Mouse (Mus musculus): Measurements from ENCODE around the gene Pdzrn3. TPM values are rescaled to one million over a fixed set of nuclear protein-coding genes. Genes with fewer than 3 reads are reported as not detected.

The Pdzrn3 gene
- polyA plus RNA-seq, 1 experiment from 2014 or later = 22.7 TPM

DNA sequence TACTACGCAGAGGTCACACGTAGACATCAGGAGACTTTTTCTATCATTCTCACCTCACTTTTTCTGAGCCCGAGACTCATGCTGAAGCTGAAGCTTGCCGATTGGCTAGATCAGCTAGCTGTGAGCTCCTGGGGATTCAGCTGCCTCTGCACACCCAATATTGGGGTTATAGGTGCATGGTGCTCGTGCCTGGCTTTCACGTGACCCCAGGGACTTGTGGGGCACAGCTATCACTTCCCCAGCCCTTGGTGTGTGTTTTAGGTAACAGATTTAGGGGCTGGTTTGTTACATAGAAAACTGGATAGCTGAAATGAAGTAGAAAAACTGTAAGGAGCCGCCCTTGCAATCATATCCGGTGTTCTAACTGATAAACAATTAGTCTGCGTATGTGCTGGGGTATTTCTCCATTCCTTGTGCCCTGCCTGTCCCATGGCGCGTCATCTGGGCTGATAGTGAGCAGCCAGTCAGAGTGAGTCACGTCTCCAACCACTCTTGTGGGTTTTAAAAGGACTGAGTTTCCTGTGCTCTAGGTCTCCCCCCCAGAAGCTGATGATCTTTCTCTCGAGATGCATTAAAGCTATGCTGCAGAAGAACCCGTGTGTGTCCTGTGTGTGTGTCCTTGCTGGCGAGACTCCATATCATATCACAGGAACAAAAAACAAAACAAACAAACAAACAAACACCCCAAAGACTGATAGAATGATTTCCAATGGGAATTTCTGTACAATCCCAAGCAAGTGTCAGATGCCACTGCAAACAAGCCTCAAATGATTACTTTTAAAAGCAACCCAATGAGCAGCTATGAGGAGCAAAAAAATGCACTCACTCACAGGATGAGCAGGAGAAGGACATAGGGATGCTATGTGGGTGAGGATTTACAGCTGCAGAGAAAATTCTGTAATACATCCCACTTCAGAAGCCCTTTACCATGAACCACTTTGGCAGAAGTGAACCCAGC lies 79.9 kb downstream of the Pdzrn3 start:
- WGBS = 94% methylated on average over 15 of the region's 15 CpGs
- H3K4me3 ChIP-seq (replicated peaks) = no peak overlapping the region
- H3K9ac ChIP-seq (replicated peaks) = no peak overlapping the region
- H3K27me3 ChIP-seq = no peaks in the 10 kb centered on the region
- H3K4me2 ChIP-seq (replicated peaks) = no peak overlapping the region
- no peak for ATAC-seq
- H3K4me1 ChIP-seq (replicated peaks) = peaks cover 3% of the 10 kb centered on the region; the same call in 1 of the 2 replicates
- H3K27ac ChIP-seq = no peak overlapping the region
- no peaks in the 10 kb centered on the region for H3K36me3 ChIP-seq
- no peaks in the 10 kb centered on the region for H3K9me3 ChIP-seq

GRCm38 (mm10) chr6:101296997-101297396 lies 80.7 kb downstream of the Pdzrn3 start:
- H3K4me1 ChIP-seq (replicated peaks) = peaks cover 3% of the 10 kb centered on the region; the same call in 1 of the 2 replicates
- WGBS = 86% methylated on average over 8 of the region's 8 CpGs
- H3K9ac ChIP-seq (replicated peaks) = no peak overlapping the region
- no peak overlapping the region for H3K27ac ChIP-seq
- no peak for ATAC-seq
- H3K9me3 ChIP-seq = no peaks in the 10 kb centered on the region
- H3K4me2 ChIP-seq (replicated peaks) = no peak overlapping the region
- no peak overlapping the region for H3K4me3 ChIP-seq (replicated peaks)
- H3K36me3 ChIP-seq = no peaks in the 10 kb centered on the region
- H3K27me3 ChIP-seq = no peaks in the 10 kb centered on the region

- WGBS = 68% methylated on average over 8 of the region's 8 CpGs
Observed at GRCm38 (mm10) chr6:101296280-101296679, 81.4 kb downstream of the Pdzrn3 start.

DNA sequence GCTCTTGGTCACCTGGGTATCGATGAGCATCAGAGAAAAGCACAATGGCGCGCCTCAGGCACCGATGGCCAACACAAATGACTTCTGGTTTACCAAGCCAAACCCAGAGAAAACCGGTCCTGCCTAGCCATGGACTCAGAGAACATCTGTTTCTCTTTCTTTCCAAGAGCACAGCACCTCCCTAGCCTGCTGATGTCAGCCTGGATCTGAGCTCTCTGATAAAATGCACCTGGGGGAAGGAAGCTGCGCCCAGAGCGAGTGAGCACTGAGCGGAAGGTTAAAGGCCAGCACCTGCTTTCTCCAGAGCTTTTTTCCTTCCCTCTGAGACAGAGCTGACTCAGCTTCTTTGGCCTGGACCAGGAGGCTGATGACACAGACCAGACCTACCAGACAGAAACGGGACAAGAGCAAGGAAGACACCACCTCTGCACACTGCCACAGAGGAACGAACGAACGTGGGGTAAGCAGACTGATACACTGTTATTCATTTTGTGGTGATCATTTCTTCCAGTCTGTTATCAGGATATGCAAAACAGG lies 84.6 kb downstream of the Pdzrn3 start:
- ATAC-seq = no peak

More at GRCm38 (mm10) chr6:101296280-101296679, 81.4 kb downstream of the Pdzrn3 start:
- Histone ChIP-seq H3K36me3 (no peaks in the 10 kb centered on the region), H3K27ac (no peak overlapping the region), H3K4me3 (replicated peaks) (no peak overlapping the region), H3K27me3 (no peaks in the 10 kb centered on the region), H3K4me2 (replicated peaks) (no peak overlapping the region), H3K4me1 (replicated peaks) (peaks cover 3% of the 10 kb centered on the region; the same call in 1 of the 2 replicates), H3K9me3 (no peaks in the 10 kb centered on the region), H3K9ac (replicated peaks) (no peak overlapping the region)
- no peak for ATAC-seq

GRCm38 (mm10) chr6:101291944-101292343 lies 85.8 kb downstream of the Pdzrn3 start:
- no peak overlapping the region for H3K4me3 ChIP-seq (replicated peaks)
- H3K4me2 ChIP-seq (replicated peaks) = no peak overlapping the region
- ATAC-seq = no peak
- peaks cover 3% of the 10 kb centered on the region; the same call in 1 of the 2 replicates for H3K4me1 ChIP-seq (replicated peaks)
- no peak overlapping the region for H3K9ac ChIP-seq (replicated peaks)
- H3K27ac ChIP-seq = no peak overlapping the region
- H3K36me3 ChIP-seq = no peaks in the 10 kb centered on the region
- no peaks in the 10 kb centered on the region for H3K27me3 ChIP-seq
- 49% methylated on average over 2 of the region's 2 CpGs for WGBS
- H3K9me3 ChIP-seq = no peaks in the 10 kb centered on the region

More for the DNA sequence above, 84.6 kb downstream of the Pdzrn3 start:
- H3K4me2 ChIP-seq (replicated peaks) = no peak overlapping the region
- no peaks in the 10 kb centered on the region for H3K36me3 ChIP-seq
- no peak overlapping the region for H3K9ac ChIP-seq (replicated peaks)
- no peak overlapping the region for H3K4me3 ChIP-seq (replicated peaks)
- no peaks in the 10 kb centered on the region for H3K27me3 ChIP-seq
- WGBS = 88% methylated on average over 12 of the region's 12 CpGs
- H3K4me1 ChIP-seq (replicated peaks) = peaks cover 3% of the 10 kb centered on the region; the same call in 1 of the 2 replicates
- no peaks in the 10 kb centered on the region for H3K9me3 ChIP-seq
- H3K27ac ChIP-seq = no peak overlapping the region

DNA sequence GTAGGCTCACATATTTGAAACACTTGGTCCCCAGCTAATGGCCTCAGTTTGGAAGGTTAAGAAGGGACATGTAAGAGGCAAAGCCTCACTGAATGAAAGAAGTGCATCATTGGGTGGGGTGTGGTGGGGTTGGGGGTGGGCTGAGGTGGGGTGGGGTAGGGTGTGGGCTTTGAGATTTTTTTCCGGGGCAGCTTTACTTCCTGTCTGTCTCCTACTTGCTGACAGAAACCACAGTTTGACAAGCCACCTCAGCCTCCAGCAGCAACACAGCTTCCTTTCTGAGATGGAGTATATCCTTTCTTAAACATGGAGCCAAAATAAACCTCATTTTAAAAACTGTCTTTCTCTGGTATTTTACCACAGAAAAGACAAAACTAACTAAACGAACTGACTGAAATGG lies 87.5 kb downstream of the Pdzrn3 start:
- no peak for ATAC-seq
- H3K4me1 ChIP-seq (replicated peaks) = no peaks in the 10 kb centered on the region
- H3K9me3 ChIP-seq = no peaks in the 10 kb centered on the region
- no peak overlapping the region for H3K9ac ChIP-seq (replicated peaks)
- no peaks in the 10 kb centered on the region for H3K27me3 ChIP-seq
- no peaks in the 10 kb centered on the region for H3K36me3 ChIP-seq
- H3K27ac ChIP-seq = no peak overlapping the region
- 64% methylated on average over 2 of the region's 2 CpGs for WGBS
- H3K4me2 ChIP-seq (replicated peaks) = no peak overlapping the region
- no peak overlapping the region for H3K4me3 ChIP-seq (replicated peaks)

DNA sequence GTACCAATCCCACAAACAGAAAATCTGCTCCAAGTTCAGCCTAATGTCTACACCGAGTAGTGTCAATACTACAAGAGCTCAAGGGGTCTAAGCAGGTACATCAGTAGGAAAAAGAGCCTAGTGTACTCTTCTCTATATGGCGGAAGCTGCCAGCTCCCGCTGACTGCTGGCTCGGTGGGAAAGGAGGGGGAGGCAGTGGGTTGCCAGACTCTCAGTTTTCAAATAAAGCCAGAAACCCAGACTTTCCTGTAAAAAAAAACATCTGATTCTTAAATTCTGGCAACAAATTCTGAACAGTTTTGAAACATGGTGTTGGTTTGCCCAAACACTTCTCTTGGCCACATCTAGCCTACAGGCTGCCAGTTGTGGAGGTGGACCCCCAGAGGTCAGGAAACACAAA lies 88.3 kb downstream of the Pdzrn3 start:
- Histone ChIP-seq H3K9me3 (no peaks in the 10 kb centered on the region), H3K4me3 (replicated peaks) (no peak overlapping the region), H3K9ac (replicated peaks) (no peak overlapping the region), H3K4me2 (replicated peaks) (no peak overlapping the region), H3K4me1 (replicated peaks) (peaks cover 3% of the 10 kb centered on the region), H3K36me3 (no peaks in the 10 kb centered on the region), H3K27ac (no peak overlapping the region), H3K27me3 (no peaks in the 10 kb centered on the region)
- 77% methylated on average over 4 of the region's 4 CpGs for whole genome bisulfite sequencing
- ATAC-seq = no peak

- H3K9ac ChIP-seq (replicated peaks) = no peak overlapping the region
- 87% methylated on average over 5 of the region's 5 CpGs for WGBS
- H3K4me2 ChIP-seq (replicated peaks) = no peak overlapping the region
- no peak overlapping the region for H3K27ac ChIP-seq
- ATAC-seq = no peak
- H3K4me3 ChIP-seq (replicated peaks) = no peak overlapping the region
- no peaks in the 10 kb centered on the region for H3K36me3 ChIP-seq
- no peaks in the 10 kb centered on the region for H3K9me3 ChIP-seq
- H3K27me3 ChIP-seq = no peaks in the 10 kb centered on the region
- peaks cover 20% of the 10 kb centered on the region for H3K4me1 ChIP-seq (replicated peaks)
Observed at GRCm38 (mm10) chr6:101287566-101288173, 90.0 kb downstream of the Pdzrn3 start.

DNA sequence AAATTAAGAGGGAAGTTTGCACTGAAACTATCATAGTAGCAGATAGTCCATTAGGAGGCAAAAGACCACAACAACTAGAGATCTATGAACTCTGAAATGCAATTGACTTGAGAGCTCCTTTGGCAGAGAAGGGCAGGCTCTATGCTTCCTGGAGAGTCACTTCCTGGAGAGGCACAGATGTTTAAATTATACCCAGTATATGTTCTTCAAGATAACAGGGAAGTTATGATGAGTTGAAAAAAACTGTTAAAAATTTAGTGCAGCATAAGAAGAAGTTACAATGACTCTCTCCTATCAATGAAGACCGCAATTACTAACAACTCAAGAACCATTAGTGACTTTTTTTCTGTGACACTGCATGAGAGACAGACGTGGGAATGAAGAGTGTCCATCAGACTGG lies 90.6 kb downstream of the Pdzrn3 start:
- H3K9ac ChIP-seq (replicated peaks) = no peak overlapping the region
- H3K4me1 ChIP-seq (replicated peaks) = peaks cover 24% of the 10 kb centered on the region
- no peak for ATAC-seq
- no peak overlapping the region for H3K4me2 ChIP-seq (replicated peaks)
- no peak overlapping the region for H3K27ac ChIP-seq
- H3K9me3 ChIP-seq = no peaks in the 10 kb centered on the region
- WGBS = 94% methylated on average over 2 of the region's 2 CpGs
- no peaks in the 10 kb centered on the region for H3K36me3 ChIP-seq
- H3K4me3 ChIP-seq (replicated peaks) = no peak overlapping the region
- H3K27me3 ChIP-seq = no peaks in the 10 kb centered on the region

- Histone ChIP-seq H3K27ac (no peak overlapping the region), H3K36me3 (no peaks in the 10 kb centered on the region), H3K4me2 (replicated peaks) (no peak overlapping the region), H3K27me3 (peaks cover 4% of the 10 kb centered on the region; the same call in 1 of the 2 replicates), H3K4me1 (replicated peaks) (peaks cover 40% of the 10 kb centered on the region), H3K4me3 (replicated peaks) (no peak overlapping the region), H3K9ac (replicated peaks) (no peak overlapping the region), H3K9me3 (no peaks in the 10 kb centered on the region)
- 46% methylated on average over 6 of the region's 6 CpGs for WGBS
- no peak for ATAC-seq
Observed at GRCm38 (mm10) chr6:101284368-101284955, 93.2 kb downstream of the Pdzrn3 start.

DNA sequence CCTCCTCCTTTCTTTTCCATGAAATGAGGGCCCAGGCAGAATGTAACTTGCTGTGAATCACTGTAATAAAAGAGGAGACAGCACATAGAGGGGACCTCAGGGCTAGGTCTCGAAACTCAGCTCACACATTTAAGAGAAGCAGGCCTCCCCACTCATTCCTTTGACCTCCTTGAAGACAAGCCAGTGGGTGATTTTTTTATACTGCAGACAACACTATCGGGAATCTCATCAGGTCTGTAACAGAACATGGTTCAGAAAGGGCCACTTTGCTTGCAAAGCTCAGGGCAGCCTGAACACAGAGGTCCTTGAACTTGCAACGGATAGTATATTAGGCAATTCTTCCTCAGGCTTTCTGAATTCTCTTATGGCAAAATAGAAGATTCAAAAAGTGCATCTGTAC lies 93.8 kb downstream of the Pdzrn3 start:
- no peak overlapping the region for H3K27ac ChIP-seq
- no peaks in the 10 kb centered on the region for H3K9me3 ChIP-seq
- H3K4me1 ChIP-seq (replicated peaks) = peaks cover 40% of the 10 kb centered on the region
- no peak for ATAC-seq
- H3K36me3 ChIP-seq = no peaks in the 10 kb centered on the region
- H3K4me2 ChIP-seq (replicated peaks) = no peak overlapping the region
- 63% methylated on average over 3 of the region's 3 CpGs for WGBS
- no peak overlapping the region for H3K4me3 ChIP-seq (replicated peaks)
- H3K9ac ChIP-seq (replicated peaks) = no peak overlapping the region
- peaks cover 4% of the 10 kb centered on the region; the same call in 1 of the 2 replicates for H3K27me3 ChIP-seq

GRCm38 (mm10) chr6:101281644-101282043 lies 96.1 kb downstream of the Pdzrn3 start:
- 7% methylated on average over 3 of the region's 3 CpGs for WGBS
- no peak overlapping the region for H3K4me2 ChIP-seq (replicated peaks)
- peak; percentile 15; the same call in 1 of the 2 replicates for ATAC-seq
- H3K9me3 ChIP-seq = no peaks in the 10 kb centered on the region
- H3K27ac ChIP-seq = no peak overlapping the region
- peaks cover 18% of the 10 kb centered on the region for H3K27me3 ChIP-seq
- no peaks in the 10 kb centered on the region for H3K36me3 ChIP-seq
- no peak overlapping the region for H3K9ac ChIP-seq (replicated peaks)
- H3K4me1 ChIP-seq (replicated peaks) = peaks cover 46% of the 10 kb centered on the region
- H3K4me3 ChIP-seq (replicated peaks) = no peak overlapping the region

All from midbrain, embryonic 13.5 days (tissue).